Mouse (Mus musculus) lung, postnatal 0 days (tissue): Measurements from ENCODE around the gene Epn1.

Experiments
- CTCF ChIP-seq: IDR thresholded peaks from 2 replicates; pipeline ENCODE4 v1.5.1; 2016; ENCODE audit warnings: antibody characterized with exemption, mild to moderate bottlenecking
- EP300 ChIP-seq: IDR thresholded peaks from 2 replicates; pipeline ENCODE4 v1.6.1; 2016; ENCODE audit warnings: antibody characterized with exemption, mild to moderate bottlenecking, control low read depth

DNA sequence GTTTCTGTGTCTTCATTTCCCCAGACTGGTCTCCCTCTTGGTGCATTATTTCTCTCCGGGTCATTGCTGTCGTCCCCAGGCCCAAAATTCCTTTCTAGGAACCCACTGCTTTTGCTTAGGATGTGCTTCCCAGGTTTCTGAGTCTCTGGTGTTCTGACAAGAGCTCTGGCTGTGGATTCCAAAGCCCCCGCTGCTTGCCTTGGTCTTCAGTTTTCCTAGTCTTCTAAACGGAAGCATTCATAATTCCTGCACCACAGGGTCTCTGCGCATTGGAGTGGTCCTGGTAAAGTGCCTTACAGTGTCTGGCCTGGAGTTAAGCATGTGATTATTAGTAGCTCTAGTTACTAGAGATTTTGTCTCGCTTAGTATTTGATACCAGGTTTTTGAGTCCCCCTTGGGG lies 780 bp downstream of the Epn1 start:
- TF ChIP-seq CTCF (no peak), EP300 (no peak)
